Mouse (Mus musculus): ENCODE data around the gene Ldb1. TPM values are rescaled to one million over a fixed set of nuclear protein-coding genes. Genes with fewer than 3 reads are reported as not detected.

The Ldb1 gene
- polyA plus RNA-seq, 1 experiment from 2014 or later = 93.0 TPM

DNA sequence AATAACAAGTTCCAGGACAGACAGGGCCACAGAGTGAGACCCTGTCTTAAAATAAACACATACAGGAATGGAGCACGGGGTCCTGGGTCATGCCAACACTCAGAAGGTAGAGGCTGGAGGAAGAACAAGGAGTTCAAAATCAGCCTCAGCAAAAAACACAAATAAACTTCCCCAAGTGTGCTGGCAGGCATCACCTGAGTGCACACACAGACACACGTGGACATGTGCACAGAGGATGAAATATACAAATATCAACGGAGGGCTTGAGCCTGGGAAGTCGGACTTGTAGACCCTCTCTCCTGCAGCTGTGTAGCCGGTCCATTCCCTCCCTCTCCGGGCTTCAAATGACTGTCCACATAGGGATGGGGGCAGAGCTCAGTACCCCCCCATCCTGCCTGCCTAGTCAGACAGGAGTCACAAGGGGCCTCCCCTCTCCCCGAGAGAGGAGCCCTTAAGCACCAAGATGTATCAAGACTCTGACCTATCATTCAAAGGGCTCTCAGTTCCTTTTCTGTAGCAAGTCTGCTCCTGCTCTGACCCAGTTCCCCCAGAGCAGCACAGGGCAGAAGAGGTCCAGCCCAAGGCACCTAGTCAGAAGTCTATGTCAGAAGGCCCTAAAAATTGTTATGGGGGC is 3.6 kb downstream of the Ldb1 start:
- no peaks in the 10 kb centered on the region for H3K9me3 ChIP-seq (ENCODE audit: control insufficient read depth, low read length)
- WGBS = 22% methylated on average over 7 of the region's 7 CpGs
- no peaks in the 10 kb centered on the region for H3K27me3 ChIP-seq (ENCODE audit: control insufficient read depth, insufficient read depth, low read length)
- H3K36me3 ChIP-seq (ENCODE audit: control insufficient read depth, insufficient read depth, low read length) = no peaks in the 10 kb centered on the region; the same call in 1 of the 2 replicates
- peaks cover 65% of the 10 kb centered on the region for H3K4me1 ChIP-seq (ENCODE audit: control insufficient read depth, insufficient read depth, low read length)
- ATAC-seq (ENCODE audit: insufficient read depth, low FRiP score, low TSS enrichment) (no peak), DNase-seq (ENCODE audit: low spot score) (no peak)
- peak overlapping the region; percentile 98 for H3K27ac ChIP-seq (ENCODE audit: low read depth, low read length)
- peak overlapping the region; percentile 31 for H3K4me3 ChIP-seq (ENCODE audit: low read depth, low read length)
- peak overlapping the region; percentile 72 for H3K9ac ChIP-seq (ENCODE audit: low read length)
- H3K4me2 ChIP-seq (ENCODE audit: low read depth) = peak overlapping the region; percentile 80

DNA sequence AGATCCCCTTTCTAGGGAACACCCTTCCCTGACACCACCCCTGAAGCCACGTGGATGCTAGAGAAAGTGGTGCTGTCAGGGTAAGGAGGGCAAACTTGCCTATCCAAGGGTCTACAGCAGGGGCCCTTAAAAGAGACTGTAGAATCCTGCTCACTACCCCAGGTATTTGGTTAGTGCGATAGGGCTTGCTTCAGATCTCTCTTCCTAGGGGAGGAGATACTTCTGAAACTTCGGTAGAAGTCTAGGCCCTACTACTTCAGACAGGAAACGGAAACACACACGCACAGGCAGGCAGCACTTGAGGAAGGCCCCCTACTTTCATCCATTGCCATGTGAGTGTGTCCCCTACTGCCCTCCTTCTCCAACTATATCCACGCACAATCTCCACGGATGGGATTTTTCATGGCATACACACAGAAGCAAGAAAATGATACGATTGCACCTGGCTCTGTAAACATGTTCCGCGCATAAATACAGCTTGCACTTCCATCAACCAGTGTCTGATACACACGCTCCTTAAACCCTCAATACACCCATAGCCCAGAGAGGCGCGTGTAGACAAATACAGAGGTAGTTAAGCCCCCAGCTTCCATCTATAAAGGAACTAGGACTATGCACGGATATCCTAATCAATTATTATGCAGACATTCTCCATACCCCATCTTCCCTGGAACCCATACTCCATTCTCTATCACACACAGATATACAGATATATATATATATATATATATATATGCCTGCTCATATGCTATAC is 4.7 kb downstream of the Ldb1 start:
- Histone ChIP-seq H3K27me3 (ENCODE audit: control insufficient read depth, insufficient read depth, low read length) (no peaks in the 10 kb centered on the region), H3K4me3 (ENCODE audit: low read depth, low read length) (peak overlapping the region; percentile 98), H3K36me3 (ENCODE audit: control insufficient read depth, insufficient read depth, low read length) (peaks cover 7% of the 10 kb centered on the region), H3K9me3 (ENCODE audit: control insufficient read depth, low read length) (no peaks in the 10 kb centered on the region), H3K27ac (ENCODE audit: low read depth, low read length) (peak overlapping the region; percentile 92), H3K9ac (ENCODE audit: low read length) (peak overlapping the region; percentile 97), H3K4me1 (ENCODE audit: control insufficient read depth, insufficient read depth, low read length) (peaks cover 60% of the 10 kb centered on the region), H3K4me2 (ENCODE audit: low read depth) (peak overlapping the region; percentile 100)
- 44% methylated on average over 14 of the region's 14 CpGs for whole genome bisulfite sequencing
- ATAC-seq (ENCODE audit: insufficient read depth, low FRiP score, low TSS enrichment) (no peak), DNase-seq (ENCODE audit: low spot score) (no peak)

DNA sequence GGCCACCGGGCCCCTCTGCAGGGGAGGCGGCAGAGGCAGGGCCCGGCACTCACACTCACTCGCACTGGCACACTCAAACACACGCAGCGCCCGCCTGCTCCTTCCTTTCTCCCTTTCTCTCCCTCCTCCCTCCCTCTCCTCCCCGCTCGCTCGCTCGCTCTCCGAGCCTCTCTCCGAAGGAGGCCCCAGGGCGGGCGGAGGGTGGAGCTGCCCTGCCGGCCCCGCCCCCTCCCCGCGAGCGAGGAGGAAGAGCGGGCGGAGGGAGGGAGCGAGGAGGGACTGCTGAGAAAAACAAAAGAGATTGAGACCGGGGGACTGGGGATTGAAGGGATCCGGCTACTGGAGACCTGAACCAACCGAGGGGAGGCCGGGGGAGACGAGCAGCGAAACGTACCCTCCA is 5.5 kb downstream of the Ldb1 start:
- Histone ChIP-seq H3K4me2 (ENCODE audit: low read depth) (peak overlapping the region; percentile 100), H3K27me3 (ENCODE audit: control insufficient read depth, insufficient read depth, low read length) (no peaks in the 10 kb centered on the region), H3K9me3 (ENCODE audit: control insufficient read depth, low read length) (no peaks in the 10 kb centered on the region), H3K27ac (ENCODE audit: low read depth, low read length) (peak overlapping the region; percentile 92), H3K4me1 (ENCODE audit: control insufficient read depth, insufficient read depth, low read length) (peaks cover 60% of the 10 kb centered on the region), H3K9ac (ENCODE audit: low read length) (peak overlapping the region; percentile 97), H3K36me3 (ENCODE audit: control insufficient read depth, insufficient read depth, low read length) (peaks cover 16% of the 10 kb centered on the region), H3K4me3 (ENCODE audit: low read depth, low read length) (peak overlapping the region; percentile 98)
- ATAC-seq (ENCODE audit: insufficient read depth, low FRiP score, low TSS enrichment) = peak; percentile 61
- WGBS = under 1% methylated on average over 24 of the region's 30 CpGs
- DNase-seq (ENCODE audit: low spot score) = peak; percentile 97

DNA sequence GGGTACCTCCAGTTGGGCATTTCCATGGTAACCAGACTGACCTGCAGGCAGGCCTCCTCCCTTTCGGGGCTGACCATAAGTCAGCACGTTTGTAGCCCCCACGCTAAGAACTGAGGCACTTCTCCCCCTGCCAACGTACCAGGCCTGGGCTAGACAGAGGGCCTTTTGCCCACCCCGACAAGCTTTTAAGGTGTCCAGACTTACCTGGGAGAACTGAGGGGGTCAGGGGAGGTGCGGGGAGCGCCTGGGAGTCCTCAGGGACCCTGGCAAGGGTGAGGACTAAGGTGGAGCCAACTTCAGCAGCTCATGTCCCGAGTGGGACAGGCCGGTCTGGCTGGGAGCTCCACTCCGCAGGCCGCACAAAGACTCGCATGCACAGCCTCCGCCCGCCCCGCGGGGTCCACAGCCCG is 6.2 kb downstream of the Ldb1 start:
- H3K9me3 ChIP-seq (ENCODE audit: control insufficient read depth, low read length) = no peaks in the 10 kb centered on the region
- H3K9ac ChIP-seq (ENCODE audit: low read length) = peak overlapping the region; percentile 97
- peak; percentile 48 for DNase-seq (ENCODE audit: low spot score)
- WGBS = 0% methylated on average over 9 of the region's 17 CpGs
- no peaks in the 10 kb centered on the region for H3K27me3 ChIP-seq (ENCODE audit: control insufficient read depth, insufficient read depth, low read length)
- H3K27ac ChIP-seq (ENCODE audit: low read depth, low read length) = peak overlapping the region; percentile 92
- no peak; the same call in 1 of the 2 replicates for ATAC-seq (ENCODE audit: insufficient read depth, low FRiP score, low TSS enrichment)
- peak overlapping the region; percentile 98 for H3K4me3 ChIP-seq (ENCODE audit: low read depth, low read length)
- H3K4me1 ChIP-seq (ENCODE audit: control insufficient read depth, insufficient read depth, low read length) = peaks cover 57% of the 10 kb centered on the region
- peaks cover 21% of the 10 kb centered on the region for H3K36me3 ChIP-seq (ENCODE audit: control insufficient read depth, insufficient read depth, low read length)
- peak overlapping the region; percentile 100 for H3K4me2 ChIP-seq (ENCODE audit: low read depth)

DNA sequence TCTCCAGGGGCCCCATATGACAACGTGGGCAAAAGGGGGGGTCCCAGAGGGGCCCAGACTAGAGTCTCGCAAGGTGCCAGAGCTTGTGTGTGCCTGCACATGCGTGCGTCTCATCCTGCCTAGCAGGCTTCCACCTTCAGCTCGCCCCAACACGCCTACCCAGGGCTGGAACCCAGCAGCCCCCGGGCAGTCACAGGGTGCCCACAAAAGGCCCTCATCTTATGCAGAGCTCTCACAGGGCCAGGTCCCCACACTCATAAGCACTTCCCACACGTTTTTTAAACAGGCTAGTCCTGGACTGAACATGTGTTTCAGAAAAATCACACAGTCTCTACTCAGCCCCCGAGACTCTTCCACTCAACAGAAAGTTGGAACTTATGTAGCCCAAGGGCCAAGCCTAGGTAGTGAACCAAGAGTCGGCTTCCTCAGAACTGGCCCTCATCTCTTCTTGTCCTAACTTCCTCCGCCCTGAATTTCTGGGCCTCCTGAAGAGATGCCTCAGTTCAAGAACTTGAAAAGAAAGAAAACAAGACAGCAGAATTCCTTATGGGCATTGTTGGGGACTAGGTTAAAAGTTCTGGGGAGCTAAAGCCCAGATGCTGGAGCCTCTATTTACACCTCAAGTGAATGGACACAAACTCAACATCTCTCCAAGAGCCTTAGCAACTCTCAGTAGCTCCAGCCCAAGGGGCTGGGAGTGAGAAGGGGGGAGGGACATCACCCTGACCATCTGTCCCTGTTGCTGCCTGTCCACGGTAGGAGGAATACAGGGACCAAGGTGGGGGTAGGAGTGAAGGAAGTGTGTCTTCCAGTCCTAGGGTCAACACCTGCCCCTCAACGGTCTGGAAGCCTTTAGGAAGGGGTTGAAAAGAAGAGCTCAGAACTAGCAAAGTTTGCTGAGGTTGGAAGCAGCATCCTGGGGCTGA is 6.8 kb downstream of the Ldb1 start:
- ATAC-seq (ENCODE audit: insufficient read depth, low FRiP score, low TSS enrichment) = no peak
- H3K27me3 ChIP-seq (ENCODE audit: control insufficient read depth, insufficient read depth, low read length) = no peaks in the 10 kb centered on the region
- peaks cover 27% of the 10 kb centered on the region for H3K36me3 ChIP-seq (ENCODE audit: control insufficient read depth, insufficient read depth, low read length)
- no peaks in the 10 kb centered on the region for H3K9me3 ChIP-seq (ENCODE audit: control insufficient read depth, low read length)
- peak overlapping the region; percentile 97 for H3K9ac ChIP-seq (ENCODE audit: low read length)
- H3K4me1 ChIP-seq (ENCODE audit: control insufficient read depth, insufficient read depth, low read length) = peaks cover 51% of the 10 kb centered on the region
- H3K4me3 ChIP-seq (ENCODE audit: low read depth, low read length) = peak overlapping the region; percentile 98
- WGBS = 30% methylated on average over 13 of the region's 13 CpGs
- peak overlapping the region; percentile 92; the same call in 1 of the 2 replicates for H3K27ac ChIP-seq (ENCODE audit: low read depth, low read length)
- DNase-seq (ENCODE audit: low spot score) = no peak
- peak overlapping the region; percentile 100 for H3K4me2 ChIP-seq (ENCODE audit: low read depth)

DNA sequence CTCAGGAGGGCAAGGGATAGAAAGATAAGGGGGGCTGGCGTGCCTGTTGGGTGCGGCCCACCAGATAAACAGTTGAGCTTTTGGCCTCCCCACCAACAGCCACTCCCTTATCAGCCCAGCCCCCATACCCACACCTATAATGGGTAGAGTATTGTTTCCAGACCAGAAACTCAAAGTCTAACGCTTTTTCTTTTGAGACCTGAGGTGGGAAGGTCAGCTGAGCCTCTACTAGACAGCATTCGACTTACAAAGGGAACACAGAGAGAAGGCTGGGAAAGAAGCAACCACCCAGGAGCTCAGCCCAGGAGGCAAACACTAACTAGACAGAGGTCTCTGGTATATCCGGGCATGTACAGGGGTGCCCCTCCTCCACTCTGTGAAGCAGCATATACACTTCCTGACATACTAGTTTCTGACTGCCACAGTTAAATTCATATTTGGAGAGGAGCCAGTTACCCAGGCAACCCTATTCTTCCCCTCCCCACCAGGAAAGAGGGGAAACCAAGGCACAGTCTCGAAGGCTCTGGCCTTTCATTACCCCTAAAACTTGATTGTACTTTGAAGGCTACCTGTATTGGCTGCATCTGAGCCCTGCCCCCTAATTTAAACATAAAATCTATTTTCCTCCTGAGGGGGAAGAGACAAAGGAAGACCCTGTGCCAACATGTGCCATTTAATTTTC is 7.6 kb downstream of the Ldb1 start:
- Histone ChIP-seq H3K4me3 (ENCODE audit: low read depth, low read length) (peak overlapping the region; percentile 98), H3K4me1 (ENCODE audit: control insufficient read depth, insufficient read depth, low read length) (peaks cover 43% of the 10 kb centered on the region), H3K27ac (ENCODE audit: low read depth, low read length) (0 out of 2 replicates have a peak overlapping the region, but pooled peaks have one; percentile 17), H3K36me3 (ENCODE audit: control insufficient read depth, insufficient read depth, low read length) (peaks cover 33% of the 10 kb centered on the region), H3K9me3 (ENCODE audit: control insufficient read depth, low read length) (no peaks in the 10 kb centered on the region), H3K9ac (ENCODE audit: low read length) (peak overlapping the region; percentile 97), H3K27me3 (ENCODE audit: control insufficient read depth, insufficient read depth, low read length) (no peaks in the 10 kb centered on the region), H3K4me2 (ENCODE audit: low read depth) (peak overlapping the region; percentile 100)
- no peak for ATAC-seq (ENCODE audit: insufficient read depth, low FRiP score, low TSS enrichment)
- no peak for DNase-seq (ENCODE audit: low spot score)
- 45% methylated on average over 6 of the region's 6 CpGs for WGBS

DNA sequence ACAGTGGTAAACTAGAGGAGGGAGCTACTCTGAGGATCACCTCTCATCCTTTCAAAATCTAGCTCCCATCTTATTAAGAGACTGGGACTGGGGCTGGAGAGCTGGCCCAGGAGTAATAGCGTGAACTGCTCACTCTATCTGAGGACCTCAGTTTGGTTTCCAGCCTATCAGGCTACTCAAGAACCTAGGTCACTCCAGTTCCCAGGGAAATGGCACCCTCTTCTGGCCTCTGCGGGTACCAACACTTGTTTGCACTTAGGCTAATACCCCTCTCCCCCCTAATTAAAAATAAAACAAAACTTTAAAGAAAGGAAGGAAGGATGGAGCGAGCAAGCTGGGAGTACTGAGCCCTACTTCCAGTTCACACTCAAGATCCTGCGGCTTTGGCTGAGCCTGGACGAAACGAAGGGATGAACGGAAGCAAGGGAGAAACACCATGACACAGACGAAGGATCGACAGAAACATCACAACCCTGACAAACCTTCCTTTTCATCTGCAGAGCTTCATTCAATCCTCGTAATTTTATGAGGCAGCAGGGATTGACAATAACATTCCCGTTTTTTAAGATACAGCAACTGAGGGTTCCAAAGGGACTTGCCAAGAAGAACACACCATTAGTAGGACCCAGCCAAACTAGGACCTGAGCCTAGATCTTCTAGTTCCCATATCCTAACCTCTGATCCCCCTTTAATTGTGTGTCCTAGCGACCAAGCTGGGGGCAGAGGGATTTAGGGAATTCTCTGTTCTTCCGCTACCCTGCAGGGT is 8.4 kb downstream of the Ldb1 start:
- Histone ChIP-seq H3K9me3 (ENCODE audit: control insufficient read depth, low read length) (no peaks in the 10 kb centered on the region), H3K4me1 (ENCODE audit: control insufficient read depth, insufficient read depth, low read length) (peaks cover 36% of the 10 kb centered on the region), H3K27me3 (ENCODE audit: control insufficient read depth, insufficient read depth, low read length) (no peaks in the 10 kb centered on the region), H3K36me3 (ENCODE audit: control insufficient read depth, insufficient read depth, low read length) (peaks cover 36% of the 10 kb centered on the region), H3K4me3 (ENCODE audit: low read depth, low read length) (peak overlapping the region; percentile 98), H3K27ac (ENCODE audit: low read depth, low read length) (no peak overlapping the region), H3K4me2 (ENCODE audit: low read depth) (peak overlapping the region; percentile 100), H3K9ac (ENCODE audit: low read length) (no peak overlapping the region; the same call in 1 of the 2 replicates)
- 76% methylated on average over 13 of the region's 13 CpGs for WGBS
- ATAC-seq (ENCODE audit: insufficient read depth, low FRiP score, low TSS enrichment) = no peak
- no peak for DNase-seq (ENCODE audit: low spot score)

All from neural tube, embryonic 11.5 days (tissue).